Mouse (Mus musculus) left cerebral cortex, postnatal 36 days (tissue): ENCODE data around the gene Zfp318. TPM values are rescaled to one million over a fixed set of nuclear protein-coding genes. Genes with fewer than 3 reads are reported as not detected.

Experiments
- DNase-seq, 2 experiments: peaks; one replicate each; pipeline ENCODE4 v3.0.0; 2021 to 2022; ENCODE audit warnings: low spot score in 2 of 2, mixed read lengths in 1 of 2
- intact Hi-C: fragments of 180-260 bp; cut with DNase I; formaldehyde crosslinking; loops from one replicate; pipeline ENCODE4 v1.15.1; 2025
- total RNA-seq, 2 experiments: library from RNA; stranded (reverse); gene quantifications; 2 replicates each; pipeline ENCODE4 v1.2.3; 2021

Gene Zfp318
- 10 to 100 TPM; 54.1 to 64.3 TPM for total RNA-seq

DNA sequence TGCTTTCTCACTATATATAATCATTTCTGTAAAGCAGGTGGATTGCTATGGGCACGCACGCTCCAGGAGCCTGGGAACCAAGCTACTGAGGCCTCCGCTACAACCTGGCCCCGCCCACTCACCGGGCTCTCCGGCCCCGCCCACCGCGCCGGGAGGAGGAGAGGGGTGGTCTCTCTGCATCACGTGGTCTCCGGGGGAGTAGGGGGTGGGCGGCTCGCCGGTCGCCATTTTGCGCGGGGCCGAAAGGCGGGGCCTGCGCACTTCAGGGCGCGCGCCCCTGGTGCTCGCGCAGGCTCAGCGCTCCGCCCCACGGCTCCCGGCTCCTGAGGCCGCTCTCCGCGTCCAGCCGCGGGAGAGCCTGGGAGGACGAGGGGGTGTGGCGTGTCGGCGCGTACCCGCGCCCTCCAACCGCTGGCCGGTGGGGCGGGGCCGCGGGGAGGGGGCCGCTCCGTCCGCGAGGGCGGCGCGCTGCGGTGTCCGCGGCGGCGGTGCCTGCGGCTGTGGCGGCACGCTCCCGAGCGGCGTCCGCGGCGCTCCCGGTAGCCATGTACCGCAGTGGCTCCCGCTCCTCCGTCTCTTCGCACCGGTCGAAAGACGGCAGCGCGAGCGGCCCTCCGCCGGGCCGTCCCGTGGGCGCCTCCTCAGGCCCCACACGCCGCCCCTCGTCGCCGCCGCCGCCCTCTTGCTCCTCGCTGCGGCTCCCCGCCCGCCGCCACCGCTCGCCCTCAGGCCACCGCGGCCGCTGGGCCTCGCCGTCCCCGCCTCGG is at the start of gene Zfp318:
Gene Zfp318 (plus strand): TSS at position 438 of the 767 bp plus-strand sequence.
- intact Hi-C loops: loop anchor here (1.0 kb wide), 1 partner anchor 55 kb away; the partner anchor contains the start of gene Abcc10
- DNase-seq: peak; percentile 96 to 99

DNA sequence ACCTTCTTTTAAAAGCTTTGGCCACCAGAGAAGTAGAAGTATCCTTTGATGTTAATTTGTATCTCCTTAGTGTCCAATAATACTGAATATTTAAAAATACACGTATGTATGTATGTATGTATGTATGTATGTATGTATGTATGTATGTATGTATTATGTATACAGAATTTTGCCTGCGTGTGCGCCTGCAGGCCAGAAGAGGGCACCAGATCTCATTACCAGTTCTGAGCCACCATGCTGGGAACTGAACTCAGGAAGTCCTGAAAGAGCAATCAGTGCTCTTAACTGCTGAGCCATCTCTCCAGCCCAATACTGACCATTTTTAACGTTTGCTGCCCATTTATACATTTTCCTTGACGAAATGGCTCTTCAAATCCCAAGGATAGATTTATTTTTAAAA is 47.1 kb upstream of the Zfp318 start:
- DNase-seq: no peak
- intact Hi-C loops: no loop called here

DNA sequence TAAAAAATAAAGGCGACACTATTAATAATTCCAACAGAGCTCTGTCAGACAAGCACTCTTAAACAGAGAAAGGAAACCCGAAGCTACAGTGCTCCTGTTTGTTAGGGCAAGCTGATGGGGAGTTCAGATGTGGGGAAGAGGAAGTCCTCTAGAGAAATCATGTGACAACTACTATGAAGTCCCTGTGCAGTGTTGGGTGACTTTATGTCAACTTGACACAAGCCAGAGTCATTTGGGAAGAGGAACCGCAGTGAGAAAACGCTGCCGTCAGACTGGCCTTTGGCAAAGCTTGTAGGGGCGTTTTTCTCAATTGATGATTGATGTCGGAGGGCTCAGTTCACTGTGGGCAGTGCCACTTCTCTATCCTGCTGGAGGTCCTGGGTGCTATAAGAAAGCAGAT is 42.3 kb upstream of the Zfp318 start:
- intact Hi-C loops: no loop called here
- no peak for DNase-seq

DNA sequence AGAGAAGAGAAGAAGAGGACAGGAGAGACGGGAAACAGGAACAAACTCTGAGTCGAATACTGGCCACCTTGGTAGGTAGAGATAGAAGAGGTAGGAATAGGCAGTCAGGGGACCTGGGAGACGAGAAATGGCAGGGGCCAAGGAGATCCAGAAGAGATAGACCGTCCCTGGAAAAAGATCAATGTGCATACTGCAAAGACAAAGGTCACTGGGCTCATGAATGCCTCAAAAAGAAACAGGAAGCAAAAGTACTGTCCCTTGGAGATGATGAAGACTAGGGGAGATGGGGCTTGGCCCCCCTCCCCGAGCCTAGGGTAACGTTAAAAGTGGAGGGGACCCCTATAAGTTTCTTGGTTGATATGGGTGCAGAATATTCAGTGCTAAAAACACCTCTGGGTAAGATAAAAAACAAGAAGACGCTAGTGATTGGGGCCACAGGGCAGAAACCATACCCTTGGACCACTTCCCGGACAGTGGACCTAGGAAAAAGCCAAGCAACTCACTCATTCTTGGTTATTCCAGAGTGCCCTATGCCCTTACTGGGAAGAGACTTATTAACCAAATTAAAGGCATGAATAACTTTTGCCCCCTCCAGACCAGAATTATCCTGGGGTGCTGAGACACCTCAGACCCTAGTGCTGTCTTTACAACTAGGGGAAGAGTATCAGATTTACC is 32.4 kb upstream of the Zfp318 start:
- intact Hi-C loops: no loop called here
- no peak for DNase-seq

DNA sequence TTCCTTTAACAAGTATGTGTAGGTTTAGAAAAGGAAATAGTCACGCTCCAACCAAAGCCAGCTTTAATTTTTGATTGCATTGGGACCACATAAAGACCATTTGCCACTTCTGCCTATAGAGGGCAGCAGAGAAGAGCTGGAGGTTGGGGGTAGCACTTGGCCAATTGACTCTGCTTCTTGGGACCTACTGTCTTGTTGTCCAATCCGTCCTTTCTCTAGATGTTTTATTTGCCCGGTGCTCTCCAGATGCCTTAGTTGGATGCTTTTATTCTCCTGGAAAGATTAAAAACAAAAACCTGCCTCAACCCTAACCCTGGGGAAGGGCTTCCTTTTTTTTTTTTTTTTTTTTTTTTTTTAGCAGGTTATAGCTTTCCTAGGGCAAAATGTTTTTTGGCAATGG is 11.7 kb upstream of the Zfp318 start:
- no peak for DNase-seq
- intact Hi-C loops: no loop called here

DNA sequence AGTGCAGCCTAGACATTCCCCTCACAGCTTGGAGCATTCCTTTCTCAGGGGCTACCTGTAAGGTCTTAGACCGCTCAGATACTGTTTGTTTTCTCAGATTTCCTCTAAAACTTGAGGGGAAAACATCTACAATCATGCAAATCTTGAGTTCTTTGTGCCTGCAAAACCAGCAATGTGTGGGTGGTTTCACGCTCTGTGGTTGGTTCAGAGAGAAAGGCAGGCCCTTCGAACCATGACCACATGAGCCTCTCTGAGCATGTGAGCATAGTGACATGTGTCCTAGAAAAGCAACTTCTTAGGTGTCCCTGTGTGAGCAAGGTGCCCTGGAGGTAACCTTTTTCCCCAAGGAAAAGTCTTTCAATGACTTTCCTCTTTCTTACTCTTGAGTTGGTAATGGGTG is 5.0 kb upstream of the Zfp318 start:
- intact Hi-C loops: no loop called here

DNA sequence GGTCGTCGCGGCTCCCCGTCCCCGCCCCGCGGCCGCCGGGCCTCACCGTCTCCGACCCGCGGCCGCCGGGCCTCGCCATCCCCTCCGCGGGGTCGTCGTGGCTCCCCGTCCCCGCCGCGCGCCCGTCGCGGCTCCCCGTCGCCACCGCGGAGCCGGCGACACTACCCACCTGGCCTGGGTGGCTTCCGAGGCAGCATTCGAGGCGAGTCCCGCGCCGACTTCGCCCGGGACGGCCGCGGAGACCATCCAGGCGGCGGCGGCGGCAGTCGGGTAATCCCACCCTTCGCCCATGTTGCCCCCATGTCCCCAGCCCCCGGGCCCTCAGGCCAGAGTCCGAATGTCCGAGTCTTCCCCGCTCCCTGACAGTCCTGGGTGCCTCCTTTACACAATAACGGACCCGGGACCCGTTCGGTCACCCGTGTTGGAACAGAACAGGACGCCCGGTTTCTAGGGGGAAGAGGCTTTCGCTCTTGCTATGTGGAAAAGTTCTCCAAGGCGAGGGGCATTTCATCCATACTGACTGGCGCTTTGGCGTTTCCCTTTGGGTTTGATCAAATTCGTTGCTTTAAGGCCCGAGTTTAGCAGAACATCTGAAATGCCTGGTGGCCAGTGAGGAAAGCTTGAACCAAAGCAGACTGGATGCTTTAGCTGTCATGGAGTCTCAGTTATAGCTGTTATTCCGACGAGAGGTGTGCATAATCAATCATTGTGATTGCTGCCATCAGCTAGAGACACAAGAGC is 700 bp downstream of the Zfp318 start:
- intact Hi-C loops: no loop called here
- DNase-seq: peak; percentile 26 to 34

More for the DNA sequence above, 5.0 kb upstream of the Zfp318 start:
- no peak for DNase-seq

DNA sequence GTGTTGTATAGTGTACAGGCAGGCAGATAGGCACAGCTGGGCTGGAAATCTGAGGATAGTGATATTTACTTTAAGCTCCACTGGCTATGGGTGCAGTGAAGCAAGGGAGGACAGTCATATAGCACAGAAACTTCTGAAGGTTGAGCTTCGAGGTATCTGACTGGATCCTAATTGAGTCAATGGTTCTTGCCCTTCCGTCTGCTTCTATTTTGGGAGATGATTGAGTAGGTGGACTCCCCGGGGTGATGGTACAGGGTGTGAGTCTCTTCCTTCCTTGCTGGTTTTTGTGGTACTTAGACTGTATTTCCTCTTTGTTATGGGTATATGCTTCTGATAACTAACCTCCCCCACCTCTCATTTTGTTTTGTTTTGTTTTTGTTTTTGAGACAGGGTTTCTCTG is 4.7 kb downstream of the Zfp318 start:
- DNase-seq: no peak
- intact Hi-C loops: loop anchor here (5.0 kb wide), 1 partner anchor 121 kb away; no protein-coding TSS in a partner anchor

DNA sequence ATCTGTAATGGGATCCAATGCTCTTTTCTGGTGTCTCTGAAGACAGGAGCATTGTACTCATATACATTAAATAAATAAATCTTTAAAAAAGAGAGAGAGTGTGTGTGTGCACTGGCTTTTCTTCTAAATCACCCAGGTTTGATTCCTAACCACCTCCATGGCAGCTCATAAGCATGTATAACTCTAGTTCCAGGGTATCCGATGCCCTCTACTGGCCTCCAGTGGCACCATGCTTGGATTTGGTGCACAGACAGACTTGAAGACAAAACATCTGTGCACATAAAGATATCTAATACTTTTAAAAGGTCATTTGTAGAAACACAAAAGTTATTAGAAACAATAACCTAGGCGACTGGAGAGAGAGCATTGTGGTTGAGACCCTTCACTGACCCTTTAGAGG is 9.5 kb downstream of the Zfp318 start:
- intact Hi-C loops: no loop called here
- DNase-seq: no peak

DNA sequence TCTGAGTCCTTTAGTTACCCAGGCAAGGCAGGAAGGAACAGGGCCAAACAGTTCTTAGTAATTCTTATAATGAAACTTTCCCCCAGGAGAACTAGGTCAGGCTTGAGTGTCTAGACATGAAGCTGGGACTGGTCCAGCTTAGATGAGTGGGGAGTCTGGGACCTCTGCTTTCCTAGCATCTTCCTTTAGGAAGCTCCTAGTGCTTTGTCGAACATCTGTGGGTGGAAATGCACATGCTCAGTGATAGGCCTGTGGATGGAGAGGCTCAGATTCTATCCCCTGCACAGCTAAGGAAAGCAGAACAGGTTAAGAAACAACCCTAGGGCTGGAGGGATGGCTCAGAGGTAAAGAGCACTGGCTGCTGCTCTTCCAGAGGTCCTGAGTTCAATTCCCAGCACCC is 11.1 kb downstream of the Zfp318 start:
- intact Hi-C loops: no loop called here
- DNase-seq: no peak

DNA sequence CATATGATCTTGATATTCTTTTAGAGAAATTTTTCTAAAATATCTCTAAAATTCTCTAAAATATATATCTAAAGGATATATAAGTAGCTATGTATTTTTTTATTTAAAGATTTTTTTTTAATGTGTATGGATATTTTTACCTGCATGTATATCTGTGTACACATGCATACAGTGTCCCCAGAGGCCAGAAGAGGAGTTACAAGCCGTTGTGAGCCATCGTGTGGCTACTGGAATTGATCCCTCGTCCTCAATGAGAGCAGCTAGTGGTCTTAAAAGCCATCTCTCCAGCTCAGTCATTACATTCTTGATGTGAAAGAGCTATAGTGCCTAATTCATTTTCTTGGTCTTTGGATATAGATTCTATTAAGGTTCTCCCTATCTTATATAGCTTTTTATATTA is 24.9 kb downstream of the Zfp318 start:
- intact Hi-C loops: no loop called here

DNA sequence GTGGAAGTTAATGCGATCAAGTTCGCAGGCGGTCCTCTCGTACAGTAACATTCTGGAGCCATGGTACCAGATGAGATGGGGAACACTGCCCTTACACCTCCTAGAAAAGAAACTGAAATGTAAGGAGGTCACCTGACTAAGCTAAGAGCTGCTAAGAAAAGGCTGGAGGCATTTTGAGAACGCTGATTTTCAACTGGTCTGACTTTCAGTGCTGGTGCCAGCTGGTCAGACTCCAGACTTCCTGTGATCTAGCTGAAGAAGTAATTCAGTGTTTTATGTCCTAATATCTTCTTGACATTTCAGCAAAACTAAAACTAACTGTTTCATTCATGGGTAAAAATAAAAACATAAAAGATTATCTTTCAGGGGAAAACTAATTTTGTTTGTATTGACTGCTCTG is 35.1 kb downstream of the Zfp318 start:
- DNase-seq: no peak
- intact Hi-C loops: no loop called here

More for the DNA sequence above, 24.9 kb downstream of the Zfp318 start:
- no peak for DNase-seq

DNA sequence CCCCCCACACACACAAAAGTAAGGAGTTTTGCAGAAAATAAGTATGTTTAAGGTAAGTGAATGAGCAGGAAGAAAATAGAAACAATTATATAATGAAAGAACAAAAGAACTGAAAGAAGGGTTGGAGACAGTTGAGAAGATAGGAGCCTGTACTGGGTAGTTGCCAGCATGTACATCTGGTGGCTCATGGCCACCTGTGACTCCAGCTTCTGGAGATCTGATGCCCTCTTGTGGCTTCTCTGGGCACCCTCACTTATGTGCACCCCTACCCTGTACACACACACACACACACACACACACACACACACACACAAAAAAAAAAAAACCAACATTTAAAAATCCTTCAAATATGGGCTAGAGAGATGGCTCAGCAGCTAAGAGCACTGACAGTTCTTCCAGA is 36.2 kb downstream of the Zfp318 start:
- no peak for DNase-seq
- intact Hi-C loops: no loop called here

DNA sequence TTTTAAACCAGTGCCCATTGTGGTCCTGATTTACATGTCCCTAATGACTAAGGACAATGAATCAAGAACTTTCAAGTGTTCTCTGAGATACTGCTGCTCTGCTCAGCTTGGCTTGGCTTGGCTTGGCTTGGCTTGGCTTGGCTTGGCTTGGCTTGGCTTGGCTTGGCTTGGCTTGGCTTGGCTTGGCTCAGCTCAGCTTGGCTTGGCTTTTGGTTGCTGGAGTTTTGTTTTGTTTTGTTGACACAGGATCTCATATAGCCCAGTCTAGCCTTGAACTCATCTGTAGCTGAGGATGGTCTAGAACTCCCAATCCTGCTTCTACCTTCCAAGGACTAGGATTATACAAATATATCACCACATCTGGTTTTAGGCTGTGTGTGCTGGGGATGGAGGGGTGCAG is 43.0 kb downstream of the Zfp318 start:
- no peak for DNase-seq
- intact Hi-C loops: no loop called here

DNA sequence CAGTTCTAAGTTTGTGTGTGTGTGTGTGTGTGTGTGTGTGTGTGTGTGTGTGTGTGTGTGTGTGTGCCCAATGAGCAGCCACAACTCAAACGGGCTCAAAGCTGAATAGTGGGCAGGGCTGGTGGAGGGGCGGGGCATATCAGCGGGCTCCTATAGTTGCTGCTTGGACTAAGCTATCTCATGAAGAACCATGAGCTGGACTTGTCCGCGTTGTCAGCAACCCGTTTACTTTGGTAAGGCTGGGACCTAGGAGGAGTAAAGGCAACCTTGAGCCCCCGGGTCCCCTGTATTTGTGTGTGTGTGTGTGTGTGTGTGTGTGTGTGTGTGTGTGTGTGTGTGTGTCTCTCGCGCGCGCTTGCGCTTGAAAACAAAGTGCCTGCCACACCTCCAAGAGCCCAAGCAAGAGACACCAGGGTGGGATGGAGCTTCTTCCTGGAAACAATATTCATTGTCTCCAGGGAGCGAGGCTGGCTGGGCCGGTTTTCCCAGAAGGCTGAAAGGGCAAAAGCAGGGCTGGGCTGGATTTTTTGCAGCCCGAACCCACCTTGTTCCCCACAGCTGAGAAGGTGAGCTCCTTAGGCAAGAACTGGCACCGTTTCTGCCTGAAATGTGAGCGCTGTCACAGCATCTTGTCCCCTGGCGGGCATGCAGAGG is 45.4 kb downstream of the Zfp318 start, which contains the start of gene Crip3:
Gene Crip3 (plus strand): TSS at position 166 of the 654 bp plus-strand sequence.
- DNase-seq: no peak
- intact Hi-C loops: no loop called here

DNA sequence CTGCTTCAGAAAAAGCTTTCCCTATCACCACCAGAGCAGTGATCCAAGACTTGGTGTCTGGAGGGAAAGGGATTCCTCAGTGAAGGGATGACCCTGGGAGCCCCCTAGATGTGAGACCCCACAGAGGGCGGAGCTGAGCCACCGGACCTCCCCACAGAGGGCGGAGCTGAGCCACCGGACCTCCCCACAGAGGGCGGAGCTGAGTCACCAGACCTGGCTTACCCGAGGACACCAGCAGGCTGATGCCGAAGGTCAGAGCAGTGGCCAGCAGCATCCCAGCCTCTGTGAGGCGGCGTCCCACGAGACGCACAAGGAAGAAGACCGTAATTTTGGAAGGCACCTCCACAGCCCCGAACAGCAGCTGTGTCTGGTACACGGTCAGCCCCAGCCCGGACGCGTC is 50.1 kb downstream of the Zfp318 start:
- DNase-seq: no peak
- intact Hi-C loops: no loop called here

DNA sequence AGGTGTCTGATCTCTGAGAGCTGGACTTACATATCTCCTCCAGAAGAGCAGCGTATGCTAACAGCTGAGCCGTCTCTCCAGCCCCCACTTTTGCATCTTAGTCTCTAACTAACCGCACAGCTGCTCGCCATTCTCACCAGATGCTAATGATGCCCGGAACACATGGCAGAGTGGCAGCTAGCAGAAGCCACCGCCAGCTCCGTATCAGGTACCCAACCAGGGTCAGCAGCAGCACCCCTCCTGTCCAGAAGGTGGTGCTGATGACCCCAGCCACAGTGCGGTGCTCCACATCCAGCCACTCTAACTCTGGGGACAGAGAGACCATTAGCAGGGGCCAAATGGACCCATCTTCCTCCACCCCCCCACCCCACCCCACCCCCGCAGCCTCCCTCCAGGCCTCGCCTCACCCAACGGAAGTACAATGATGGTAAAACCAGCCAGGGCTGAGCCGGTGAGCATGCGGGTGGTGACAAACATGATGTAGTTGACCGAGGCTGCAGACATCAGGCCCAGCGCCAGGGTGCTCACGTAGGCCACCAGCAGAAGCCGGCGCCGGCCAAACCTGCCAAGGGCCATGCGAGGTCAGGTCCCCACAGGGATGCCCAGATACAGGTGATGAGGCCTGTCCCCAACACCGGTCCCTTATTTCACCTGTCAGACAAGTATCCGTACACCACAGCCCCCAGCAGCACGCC is 53.3 kb downstream of the Zfp318 start:
- intact Hi-C loops: no loop called here
- DNase-seq: no peak

DNA sequence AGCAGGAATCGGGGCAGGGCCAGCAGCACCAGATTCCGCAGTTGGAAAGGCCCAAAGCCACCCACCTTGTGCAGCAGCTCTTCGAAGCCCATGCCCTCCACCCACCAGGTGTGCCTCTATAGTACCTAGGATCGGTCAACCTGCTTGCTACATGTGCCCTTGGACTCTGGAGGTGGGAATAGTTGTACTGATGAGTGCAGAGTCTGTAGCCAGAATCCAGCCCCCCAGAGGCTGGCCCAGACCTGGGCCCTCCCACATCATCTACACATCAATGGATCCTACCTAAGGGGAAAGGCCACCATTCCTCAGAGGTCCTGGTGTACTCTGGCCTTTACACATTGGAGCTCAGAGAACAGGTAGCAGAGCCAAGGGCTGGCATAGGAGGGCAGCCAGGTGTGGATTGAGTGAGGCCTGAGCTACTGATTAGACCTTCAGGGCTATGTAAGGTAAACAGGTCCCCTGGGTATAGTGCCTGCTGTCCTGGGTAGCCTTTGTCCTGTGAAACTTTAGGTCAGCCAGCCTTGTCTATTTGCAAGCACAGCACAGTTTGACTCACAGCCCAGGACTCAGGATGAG is 54.9 kb downstream of the Zfp318 start, which contains the start of gene Slc22a7:
Gene Slc22a7 (minus strand): TSS at position 160 of the 576 bp plus-strand sequence.
- intact Hi-C loops: no loop called here
- no peak for DNase-seq

DNA sequence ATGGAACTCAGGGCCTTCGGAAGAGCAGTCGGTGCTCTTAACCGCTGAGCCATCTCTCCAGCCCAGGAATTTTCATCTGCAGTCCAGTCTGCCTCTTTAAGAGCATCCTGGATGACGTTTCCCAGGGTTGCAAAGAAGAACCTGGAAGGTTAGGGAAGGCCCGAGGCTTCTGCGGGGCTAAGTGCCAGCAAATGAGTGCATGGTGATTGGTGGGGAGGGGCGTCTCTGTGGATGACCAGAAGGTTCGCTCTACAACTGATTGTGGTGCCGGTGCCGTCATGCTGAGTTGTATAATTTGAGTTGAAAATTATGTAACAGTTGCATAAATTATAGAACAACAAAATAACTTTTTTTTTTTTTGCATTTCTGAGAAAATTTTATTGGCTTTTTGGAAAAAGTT is 55.6 kb downstream of the Zfp318 start:
- intact Hi-C loops: no loop called here
- no peak for DNase-seq
